Mouse (Mus musculus): Measurements from ENCODE around the gene Nsun6.

Nsun6 gene

DNA sequence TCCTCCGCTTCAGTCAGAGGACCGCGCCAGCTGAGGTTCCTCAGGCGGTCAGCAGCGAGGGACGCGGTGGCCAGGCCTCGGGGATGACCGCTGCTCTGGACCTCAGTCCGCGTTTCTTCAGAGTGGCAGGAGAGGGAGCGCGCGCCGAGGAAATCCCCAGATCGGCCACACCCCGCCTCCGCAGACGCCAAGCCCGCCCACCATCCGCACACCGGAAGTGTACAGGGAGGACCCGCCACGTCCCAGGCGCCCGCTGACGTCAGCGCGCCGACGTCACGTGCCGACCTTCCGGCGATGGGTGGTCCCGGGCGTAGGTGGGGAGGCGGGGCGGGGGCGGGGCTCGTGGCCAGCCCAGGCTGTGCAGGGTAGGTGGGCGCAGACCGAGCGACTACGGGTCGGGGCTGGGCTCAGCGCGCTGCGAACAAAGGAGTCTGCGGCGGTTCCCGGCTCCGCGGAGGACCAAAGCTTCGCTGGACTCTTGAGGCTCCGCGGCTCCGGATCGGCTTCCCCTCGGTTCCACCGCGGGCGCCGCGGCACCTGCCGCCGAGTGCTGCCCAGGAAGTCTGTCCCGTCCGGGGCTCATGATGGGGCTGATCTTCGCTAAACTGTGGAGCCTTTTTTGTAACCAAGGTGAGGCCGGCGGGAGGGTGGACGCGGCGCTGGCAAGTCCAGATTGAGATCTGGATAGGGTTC, at the start of gene Nsun6:
Gene Nsun6, minus strand, starts transcription at position 125 of the 693 bp plus-strand sequence.
- DNase-seq = peak; percentile 97 to 99

DNA sequence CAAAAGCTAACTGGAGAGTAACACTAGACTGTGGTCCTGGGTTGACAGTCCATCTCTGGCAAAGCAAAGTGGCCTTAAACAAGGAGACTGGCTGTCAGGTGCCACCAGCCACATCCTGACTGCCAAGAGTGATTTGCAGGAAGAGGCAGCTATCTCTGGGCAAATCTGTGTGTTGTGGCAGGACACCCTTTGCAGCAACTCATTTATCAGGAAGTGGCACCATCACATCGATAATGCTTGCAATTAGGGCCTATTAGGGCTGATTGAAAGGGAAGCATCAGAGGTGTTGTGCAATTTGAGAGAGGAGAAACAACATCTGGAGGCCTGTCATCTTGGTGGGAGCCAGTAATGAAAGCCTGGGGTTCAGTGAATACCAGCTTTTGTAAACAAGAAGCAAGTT, 49.5 kb upstream of the Nsun6 start:
- no peak for DNase-seq

DNA sequence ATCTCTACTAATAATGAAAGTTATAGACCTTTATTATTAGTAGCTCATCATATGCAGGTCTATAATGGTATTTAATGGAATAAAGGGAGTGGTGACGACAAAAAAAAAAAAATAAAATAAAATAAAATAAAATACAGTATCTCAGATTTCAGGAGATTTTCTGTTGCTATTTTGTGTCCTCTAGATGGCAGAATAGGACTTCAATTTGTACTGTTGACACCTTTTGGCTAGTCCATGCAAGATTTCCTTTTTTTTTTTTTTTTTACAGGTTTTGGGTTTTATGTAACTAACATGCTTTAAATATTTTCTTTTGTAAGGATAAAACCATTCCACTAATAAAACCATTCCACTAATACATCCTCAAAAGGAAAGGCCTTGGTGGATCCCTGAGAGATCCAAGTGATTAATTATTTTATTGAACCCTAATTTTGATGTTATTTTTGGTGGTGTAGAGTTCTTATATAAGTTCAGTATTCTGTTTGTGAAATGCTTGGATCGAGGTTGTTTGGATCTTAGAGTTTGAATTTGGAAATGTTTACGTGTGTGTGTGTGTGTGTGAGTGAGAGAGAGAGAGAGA, 41.7 kb upstream of the Nsun6 start:
- no peak for DNase-seq

DNA sequence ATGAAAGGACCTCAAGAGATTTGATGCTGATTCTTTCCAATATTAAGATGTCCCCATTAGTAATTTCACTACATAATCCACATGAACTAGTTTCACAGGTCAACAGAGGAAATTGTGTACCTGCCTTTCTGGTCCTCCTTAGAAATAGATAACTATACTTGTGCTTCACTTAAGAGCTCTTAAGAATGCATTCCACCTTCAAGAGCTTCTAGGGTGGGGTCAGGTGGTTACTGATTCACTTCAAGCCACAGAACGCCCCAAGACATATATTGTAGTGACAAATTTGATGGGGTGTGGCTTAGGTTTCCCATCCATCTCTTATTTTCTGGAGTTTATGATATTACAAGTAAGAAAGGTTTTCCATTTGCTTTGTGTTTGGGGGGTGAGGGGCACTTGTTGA, 32.4 kb upstream of the Nsun6 start:
- no peak for DNase-seq

DNA sequence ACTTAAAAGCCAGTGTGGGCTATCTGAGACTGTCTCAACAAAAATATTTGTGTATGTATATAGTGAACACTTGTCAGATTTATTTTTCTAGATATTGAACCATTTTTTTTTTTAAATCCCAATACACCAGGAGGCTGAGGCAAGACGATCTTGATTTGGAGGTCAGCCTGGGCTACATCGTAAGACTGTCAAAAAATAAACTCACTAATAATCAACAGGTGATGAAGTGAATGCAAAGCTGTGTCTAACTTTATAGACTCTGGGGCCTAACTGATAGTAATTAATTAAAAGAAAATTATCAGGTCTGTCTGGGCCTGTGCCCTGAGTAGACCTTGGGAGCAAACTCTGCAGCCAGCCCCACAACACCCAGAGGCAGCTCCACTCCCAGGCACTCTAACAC, 28.8 kb upstream of the Nsun6 start:
- no peak for DNase-seq

DNA sequence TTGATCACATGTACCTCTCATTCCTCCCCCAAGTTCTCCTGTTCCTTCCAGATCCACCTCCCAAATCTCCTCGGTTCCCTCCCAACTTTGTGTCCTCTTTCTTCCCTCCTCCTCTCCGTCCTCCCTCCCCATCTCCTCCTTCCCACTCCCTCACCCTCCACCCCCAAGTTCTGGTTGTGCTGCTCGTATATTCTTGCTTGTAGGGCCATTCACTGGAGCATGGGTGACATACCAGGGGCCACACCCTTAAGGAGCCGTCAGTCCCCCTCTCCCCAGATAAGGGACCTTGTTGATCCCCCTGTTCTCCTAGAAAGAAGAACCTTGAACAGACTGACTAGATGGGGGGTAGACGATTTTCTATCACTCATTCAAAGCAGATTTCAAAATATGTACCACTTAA, 12.2 kb upstream of the Nsun6 start:
- no peak for DNase-seq

DNA sequence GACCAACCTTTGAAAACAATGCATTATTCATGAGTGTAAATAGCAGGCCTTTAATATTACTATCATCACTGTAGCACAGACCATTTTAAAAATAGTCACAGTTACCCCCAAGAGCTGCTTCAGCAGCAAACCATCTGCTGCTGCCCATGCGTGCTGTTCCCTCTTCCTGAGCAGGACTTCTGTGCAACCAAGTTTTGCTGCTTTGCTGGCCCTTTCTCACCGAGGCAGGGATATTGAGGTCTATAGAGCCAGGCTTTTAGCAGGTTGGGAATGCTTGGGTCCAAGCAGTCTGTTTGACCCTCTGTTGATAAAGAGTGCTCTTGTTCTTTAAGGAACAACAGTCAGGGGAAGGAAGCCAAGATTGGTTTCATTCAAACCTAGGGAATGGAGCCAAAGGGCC, 10.6 kb upstream of the Nsun6 start:
- DNase-seq = no peak

DNA sequence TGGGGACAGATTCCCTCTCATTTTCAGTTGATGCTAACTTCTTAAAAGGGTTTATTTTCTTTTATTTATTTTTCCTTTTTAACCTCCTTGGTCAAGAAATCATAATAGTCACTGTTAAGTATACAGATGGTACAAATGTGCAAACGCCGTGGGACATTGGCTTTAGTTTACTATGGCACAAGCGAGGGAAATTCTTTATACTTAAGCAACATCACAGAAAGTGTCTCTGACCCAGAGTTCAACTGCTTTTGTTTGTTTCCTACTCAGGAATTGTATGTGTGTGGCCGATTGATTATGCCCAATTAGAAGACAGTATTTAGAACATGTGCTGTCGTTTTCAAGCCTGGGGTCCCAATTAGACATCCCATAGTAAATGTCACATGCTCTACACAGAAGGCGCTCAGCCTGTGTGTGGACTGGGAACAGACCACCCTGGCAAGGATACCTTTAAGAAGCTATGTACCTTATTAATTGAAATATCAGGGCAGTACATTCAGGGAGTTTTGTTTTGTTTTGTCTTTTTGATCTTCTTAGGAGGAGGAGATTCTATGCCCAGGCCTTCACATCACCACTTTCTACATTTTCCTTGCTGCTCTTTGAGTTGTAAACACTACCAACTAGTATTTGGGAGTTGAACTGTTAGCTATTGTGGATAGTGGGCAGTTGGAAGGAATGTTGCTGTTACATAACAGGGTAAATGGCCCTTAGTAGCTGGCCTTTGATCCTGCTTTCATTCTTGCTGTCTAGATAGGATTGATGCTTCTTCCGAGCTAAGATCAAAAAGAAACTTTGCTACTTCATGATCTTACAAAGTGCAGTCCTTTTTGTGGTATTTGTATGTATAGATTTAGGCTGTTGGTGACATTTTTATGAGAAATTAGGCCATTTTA, 9.8 kb upstream of the Nsun6 start:
- peak in 1 of 2 experiments; percentile 37 for DNase-seq

DNA sequence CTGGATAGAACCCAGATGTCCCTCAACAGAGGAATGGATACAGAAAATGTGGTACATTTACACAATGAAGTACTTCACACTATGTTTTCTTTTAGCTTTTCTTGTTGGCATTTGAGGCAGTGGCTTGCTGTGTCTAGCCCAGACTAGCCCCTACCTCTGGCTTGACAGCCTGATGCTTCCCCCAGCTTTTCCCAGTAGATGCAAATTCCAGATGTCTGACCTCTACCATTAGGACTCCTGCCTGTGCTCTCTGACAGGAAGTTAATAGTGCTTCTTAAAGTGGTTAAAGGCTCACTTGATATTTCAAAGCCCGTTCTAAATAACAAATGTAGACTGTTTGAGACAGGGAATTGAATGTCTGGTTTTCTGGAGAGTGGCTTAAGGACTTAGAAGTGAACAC, 8.9 kb upstream of the Nsun6 start:
- no peak for DNase-seq

DNA sequence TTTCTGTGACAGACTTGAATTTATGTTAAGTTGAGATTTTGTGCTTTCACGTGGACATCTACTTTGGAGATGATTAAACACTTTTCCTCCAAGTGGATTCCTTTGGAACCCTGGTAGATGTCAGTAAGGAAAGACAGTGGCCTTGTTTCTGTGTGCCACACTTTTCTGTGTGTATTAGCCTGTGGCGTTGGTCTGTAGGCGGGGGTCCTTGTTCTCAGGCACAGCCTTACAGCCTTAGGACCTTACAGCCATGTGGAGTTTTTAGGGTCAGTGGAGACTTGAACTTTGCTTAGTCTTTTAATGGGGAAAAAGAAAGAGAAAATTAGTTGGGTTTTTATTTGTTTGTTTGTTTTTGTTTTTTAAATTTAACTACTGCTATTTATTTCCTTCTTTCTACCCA, 6.0 kb upstream of the Nsun6 start:
- DNase-seq = no peak

DNA sequence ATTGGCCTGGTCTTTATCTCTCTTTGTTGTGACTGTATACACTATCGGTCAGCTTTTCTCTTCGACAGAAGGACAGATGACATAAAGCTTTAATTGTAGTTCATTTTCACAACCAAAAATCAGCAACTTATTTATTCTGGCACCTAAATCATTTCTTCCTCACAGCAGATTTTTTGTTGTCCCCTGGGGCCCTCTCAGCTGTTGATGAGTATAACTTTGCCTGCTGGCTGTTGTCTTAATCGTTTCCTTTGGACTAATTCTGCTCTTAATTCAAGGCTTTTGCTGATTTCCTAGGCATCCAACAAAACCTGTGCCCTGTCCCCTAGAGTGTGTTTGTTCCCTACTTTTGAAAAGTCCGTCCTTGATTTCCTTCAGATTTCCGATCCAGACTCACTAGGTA, 3.4 kb upstream of the Nsun6 start:
- DNase-seq = peak in 1 of 2 experiments; percentile 11

DNA sequence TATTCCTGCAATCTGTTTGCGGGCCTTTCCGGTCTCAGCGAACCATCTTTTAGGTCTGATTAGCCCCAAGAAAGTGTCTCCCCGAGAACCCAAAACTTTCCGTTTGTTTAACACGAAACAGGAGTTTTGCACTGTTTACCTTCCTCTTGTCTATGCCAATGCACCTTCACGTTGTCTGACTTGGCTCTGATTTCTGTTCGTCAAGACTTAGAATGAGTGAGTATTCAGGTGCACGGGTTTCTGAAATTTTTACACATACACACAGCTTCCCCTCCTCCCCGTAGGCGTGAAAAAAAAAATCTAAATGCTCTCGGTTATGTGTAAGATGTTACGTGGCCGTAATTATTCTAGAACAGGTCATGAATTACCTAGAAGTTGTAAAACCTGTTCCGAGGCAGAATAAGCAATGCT, 877 bp upstream of the Nsun6 start:
- DNase-seq = no peak

DNA sequence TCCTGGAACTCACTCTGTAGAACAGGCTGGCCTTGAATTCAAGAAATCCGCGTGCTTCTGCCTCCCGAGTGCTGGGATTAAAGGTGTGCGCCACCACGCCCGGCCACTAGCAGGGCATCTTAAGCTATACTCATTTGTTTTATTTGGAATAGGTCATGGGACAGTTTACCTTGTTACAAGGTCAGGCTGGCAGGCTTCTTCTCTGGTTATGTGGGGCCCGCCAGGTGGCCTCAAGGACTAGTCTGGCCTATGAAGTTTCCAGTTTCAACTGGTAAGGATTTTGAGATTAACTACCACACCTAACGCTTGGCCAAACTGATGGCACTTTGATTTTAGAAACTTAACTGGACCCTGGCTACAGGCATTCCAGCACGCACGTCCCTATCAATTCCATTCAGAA, 373 bp downstream of the Nsun6 start:
- peak in 1 of 2 experiments; percentile 4 for DNase-seq

DNA sequence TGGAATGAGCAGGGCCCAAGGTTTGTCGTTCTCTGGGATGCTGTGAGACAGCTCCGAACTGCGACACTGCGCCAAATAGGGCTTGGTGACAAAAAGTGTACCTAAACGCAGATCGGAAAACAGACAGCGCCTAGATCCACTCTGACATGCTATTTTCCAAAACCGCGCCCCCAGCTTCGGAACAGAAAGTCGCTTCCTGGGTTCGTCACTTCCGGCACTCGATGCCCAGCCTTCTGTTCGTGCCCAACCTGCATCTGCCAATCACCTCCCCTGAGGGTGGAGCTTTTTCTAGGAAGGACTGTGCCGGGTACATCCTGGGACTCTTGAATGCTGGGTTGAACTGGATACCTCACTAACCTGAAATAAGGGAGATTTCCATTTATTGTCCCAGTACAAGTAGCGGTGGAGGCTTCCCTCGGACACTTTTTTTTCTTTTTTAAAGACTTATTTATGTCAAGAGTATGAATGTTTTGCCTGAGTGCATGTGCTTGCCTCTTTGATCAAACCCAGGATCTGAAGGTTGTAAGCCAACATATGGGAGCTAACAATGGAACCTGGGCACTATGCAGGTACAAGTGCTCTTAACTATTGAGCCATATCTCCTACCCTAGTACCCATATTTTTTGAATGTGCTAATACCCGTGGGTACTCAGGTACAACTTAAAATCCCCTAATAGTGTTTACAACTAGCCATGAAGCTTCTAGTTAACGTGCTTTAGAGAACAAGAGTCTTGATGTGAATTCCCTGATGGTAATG, 5.6 kb downstream of the Nsun6 start, which contains the start of gene Arl5b:
Gene Arl5b, plus strand, starts transcription at position 279 of the 757 bp plus-strand sequence.
- peak; percentile 96 to 97 for DNase-seq

DNA sequence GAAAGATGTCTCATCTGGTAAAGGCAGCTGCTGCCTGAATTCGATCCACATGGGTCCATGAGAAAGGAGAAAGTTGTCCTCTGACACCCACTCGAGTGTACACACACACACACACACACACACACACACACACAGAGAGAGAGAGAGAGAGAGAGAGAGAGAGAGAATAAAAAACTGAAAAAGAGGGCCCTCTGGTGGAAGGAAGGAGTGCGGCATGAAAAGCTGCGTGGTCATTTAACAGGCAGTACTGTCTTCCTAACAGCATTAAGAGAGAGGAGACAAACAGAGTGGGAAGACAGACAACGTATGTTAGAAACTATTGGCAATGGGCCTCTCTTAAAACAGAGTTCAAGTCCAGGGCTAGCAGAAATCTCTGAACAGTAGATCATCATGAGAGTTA, 14.5 kb downstream of the Nsun6 start:
- peak in 1 of 2 experiments; percentile 29 for DNase-seq

DNA sequence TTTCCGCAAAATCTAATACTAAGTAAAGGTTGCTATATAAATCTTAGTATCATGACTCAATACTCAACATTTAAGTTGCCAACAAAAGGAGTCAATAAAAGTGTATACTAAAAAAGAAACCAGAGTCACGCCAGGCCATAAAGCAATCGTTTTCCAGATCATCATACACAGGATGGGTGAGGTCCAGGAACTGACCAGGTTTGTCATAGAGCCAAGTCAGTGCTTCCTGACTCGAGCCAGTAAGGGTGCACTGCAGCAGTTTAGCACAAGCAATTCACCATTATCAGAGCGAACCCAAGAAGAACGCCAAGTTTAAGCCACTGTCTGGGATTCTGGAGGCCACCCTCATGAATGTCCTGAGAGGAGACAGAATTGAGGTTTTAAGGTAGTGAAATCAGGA, 16.2 kb downstream of the Nsun6 start:
- peak; percentile 60 to 70 for DNase-seq

DNA sequence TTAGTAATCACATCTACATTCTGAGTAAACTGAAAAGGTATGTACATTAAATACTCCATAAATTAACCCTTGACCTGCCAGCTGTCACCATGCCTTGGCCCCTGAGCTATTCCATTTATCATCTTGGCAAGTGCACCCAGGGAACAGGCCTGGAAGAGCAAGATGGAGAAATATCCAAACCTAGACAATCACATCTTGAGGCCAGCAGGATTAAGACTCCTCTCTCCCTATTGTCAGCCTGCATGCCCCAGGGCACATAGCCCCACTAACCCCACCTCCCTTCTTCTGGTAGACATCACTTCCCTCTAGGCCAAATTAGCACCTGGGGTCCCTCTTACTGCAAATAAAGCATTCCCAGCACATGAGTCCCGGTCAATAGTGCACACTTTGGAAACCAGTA, 27.1 kb downstream of the Nsun6 start:
- DNase-seq = no peak

DNA sequence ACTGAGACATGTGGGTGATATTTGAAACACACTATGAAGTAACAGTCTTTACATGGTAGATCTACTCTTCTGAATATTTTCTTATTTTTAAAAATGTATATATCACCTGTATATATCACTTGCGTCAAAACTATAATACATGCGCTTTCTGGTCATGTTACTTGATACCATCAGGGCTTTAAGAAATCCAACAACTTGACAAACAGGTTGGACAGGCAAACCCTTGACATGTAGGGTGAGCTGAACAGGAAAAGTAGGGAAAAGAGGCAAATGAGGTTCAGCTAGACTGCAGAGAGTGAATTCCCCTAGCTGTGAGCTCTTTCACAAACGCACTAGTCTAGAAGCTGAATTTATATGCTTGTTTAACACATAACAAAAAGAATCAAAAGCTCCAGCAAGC, 28.1 kb downstream of the Nsun6 start:
- DNase-seq = no peak

DNA sequence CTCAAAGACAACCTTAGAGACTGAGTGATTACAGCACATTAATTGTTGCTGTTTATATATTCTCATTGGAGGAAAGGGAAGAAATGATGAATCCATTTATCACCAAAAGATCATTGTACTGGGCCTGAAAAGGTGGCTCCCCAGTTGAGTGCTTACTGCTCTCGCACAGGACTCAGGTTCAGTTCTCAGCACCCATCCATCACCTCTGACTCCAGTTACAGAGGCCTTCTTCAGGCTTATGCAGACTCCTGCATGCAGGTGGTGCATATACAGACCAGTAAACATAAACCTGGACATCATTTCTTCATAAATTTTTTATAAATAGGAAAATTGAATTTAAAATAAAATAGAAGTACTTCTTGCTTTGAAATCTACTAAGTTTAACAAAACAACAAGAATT, 46.8 kb downstream of the Nsun6 start:
- DNase-seq = no peak

DNA sequence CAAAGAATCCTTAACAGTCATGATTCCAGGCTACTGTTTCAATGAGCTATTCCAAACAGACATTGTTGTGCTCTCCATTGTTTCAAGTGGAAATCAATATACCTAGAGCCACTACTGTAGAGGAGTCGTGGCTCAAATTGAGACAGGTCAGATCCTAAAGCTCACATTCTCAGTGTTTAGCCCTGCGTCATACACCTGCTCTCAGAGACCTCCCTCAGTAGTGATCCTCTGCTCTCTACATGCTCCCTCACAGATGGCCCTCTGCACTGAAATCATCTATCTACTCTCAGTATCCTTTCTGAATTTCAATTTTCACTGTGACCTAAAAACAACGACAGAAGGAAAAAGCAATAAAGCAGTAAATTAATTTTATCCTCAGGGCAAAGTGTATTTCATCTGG, 47.3 kb downstream of the Nsun6 start:
- DNase-seq = no peak

DNA sequence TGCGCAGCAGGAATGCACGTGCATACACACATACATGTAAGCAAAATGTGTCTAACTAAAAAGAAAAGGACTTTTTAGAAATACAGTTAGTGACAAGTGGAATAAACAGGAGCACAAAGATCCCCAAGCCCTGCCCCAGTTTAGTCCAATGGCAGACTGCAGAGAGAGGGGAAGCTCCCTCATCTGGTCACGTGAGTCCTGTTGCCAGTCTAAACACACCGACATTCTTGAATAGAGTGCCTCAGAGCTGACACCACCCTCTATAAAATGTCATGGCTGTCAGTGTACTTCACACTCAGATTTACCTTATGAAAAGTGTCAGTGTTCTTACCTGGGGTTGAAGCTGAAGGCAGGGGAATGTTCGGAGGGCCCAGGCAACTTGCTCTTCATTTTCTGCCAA, 57.0 kb downstream of the Nsun6 start:
- no peak for DNase-seq

DNA sequence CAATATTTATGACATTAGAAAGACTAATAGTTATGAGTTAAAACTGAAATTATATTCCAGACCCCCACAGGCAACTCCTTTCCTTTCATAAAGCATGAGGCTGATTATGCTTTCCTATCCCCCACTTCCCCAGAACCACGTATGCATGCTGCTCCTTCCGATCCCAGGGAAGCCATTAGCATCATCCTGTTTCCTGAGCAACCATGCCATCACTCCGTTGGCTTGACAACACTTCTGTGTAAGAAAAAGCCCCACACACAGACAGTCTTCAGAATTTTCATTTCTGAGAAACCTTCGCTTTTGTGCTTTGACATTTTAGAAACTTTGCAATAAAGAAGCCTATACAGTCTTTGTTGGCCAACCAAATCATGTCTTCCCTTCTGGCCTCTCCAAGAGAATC, 58.8 kb downstream of the Nsun6 start:
- DNase-seq = no peak

DNA sequence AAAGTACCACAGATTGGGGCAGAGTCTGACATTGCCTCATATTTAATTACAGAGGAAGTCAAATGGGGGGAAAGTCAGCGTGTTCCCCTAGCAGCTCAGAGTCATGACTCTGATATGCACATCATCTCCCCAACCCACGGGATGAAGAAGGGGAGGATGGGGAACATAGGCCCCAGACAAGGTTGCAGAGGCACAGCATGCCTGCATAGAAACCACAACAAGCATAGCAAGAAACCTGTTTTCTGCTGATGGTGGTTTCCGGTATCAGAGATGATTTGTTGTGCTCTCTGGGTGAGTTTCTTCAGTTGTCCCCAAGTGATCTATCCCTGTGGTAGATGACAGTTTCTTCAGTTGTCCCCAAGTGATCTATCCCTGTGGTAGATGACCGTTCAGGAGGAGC, 62.3 kb downstream of the Nsun6 start:
- no peak for DNase-seq

Data from kidney, postnatal 25 days (tissue).